Mouse (Mus musculus) megakaryocyte, embryonic 14.5 days (primary cell): Measurements from ENCODE around the gene Mtmr11.

Source experiments
- FLI1 ChIP-seq: IDR thresholded peaks from 2 replicates; pipeline ENCODE4 v1.6.1; 2012; ENCODE audit warnings: low read length, inconsistent platforms, mixed read lengths
- GATA1 ChIP-seq: IDR thresholded peaks from 3 replicates; pipeline ENCODE4 v1.6.1; 2012; ENCODE audit warnings: mixed read lengths, low read length, inconsistent platforms, borderline replicate concordance

GRCm38 (mm10) chr3:96194966-96195365 lies 33.2 kb downstream of the Mtmr11 start:
- TF ChIP-seq GATA1: no peak
- TF ChIP-seq FLI1: no peak
